ENCODE assay signal across 10 mouse cellular contexts in genomic region chr12:108529214-108529613, GRCm38 (mm10). TPM values are rescaled to one million over a fixed set of nuclear protein-coding genes. Genes with fewer than 3 reads are reported as not detected.
DNase-seq lines count a peak whose midpoint lies in the region; ATAC-seq lines count a peak whose summit lies in the region.
"Had no signal": no experiment of that assay in that cellular context is flagged by ENCODE, and none has a peak within 500 bp of the region (broad histone marks: within the 10 kb centered on the region; RNA-seq: fewer than 3 reads in every experiment).

No protein-coding gene starts in this region.

- H3K27ac ChIP-seq in intestine, embryonic 14.5 days (ENCODE audit: low read depth): no peak overlapping the region
- no peak overlapping the region for H3K27ac ChIP-seq in intestine, embryonic 16.5 days (ENCODE audit: low read length)
- no peak overlapping the region for H3K27ac ChIP-seq in hindbrain, embryonic 12.5 days
- no peak overlapping the region for H3K27ac ChIP-seq in limb, embryonic 13.5 days
- H3K27ac ChIP-seq: embryonic facial prominence, embryonic 15.5 days; lung, embryonic 15.5 days had no signal

- no peaks in the 10 kb centered on the region for H3K9me3 ChIP-seq in intestine, embryonic 14.5 days (ENCODE audit: control insufficient read depth, low read length)
- no peaks in the 10 kb centered on the region for H3K9me3 ChIP-seq in intestine, embryonic 16.5 days (ENCODE audit: control insufficient read depth, low read length)
- no peaks in the 10 kb centered on the region for H3K9me3 ChIP-seq in hindbrain, embryonic 12.5 days (replicated peaks)
- no peaks in the 10 kb centered on the region for H3K9me3 ChIP-seq in limb, embryonic 13.5 days
- H3K9me3 ChIP-seq: embryonic facial prominence, embryonic 15.5 days; lung, embryonic 15.5 days had no signal

- 52% methylated on average over 8 of the region's 8 CpGs for WGBS in intestine, embryonic 14.5 days
- 52% methylated on average over 8 of the region's 8 CpGs for WGBS in intestine, embryonic 16.5 days
- WGBS in hindbrain, embryonic 12.5 days: 50% methylated on average over 8 of the region's 8 CpGs
- WGBS in limb, embryonic 13.5 days: 44% methylated on average over 8 of the region's 8 CpGs

- no peak overlapping the region for H3K9ac ChIP-seq in intestine, embryonic 14.5 days (ENCODE audit: low read length)
- H3K9ac ChIP-seq in intestine, embryonic 16.5 days (ENCODE audit: low read depth, low read length): no peak overlapping the region
- H3K9ac ChIP-seq in hindbrain, embryonic 12.5 days: no peak overlapping the region
- H3K9ac ChIP-seq in limb, embryonic 13.5 days: no peak overlapping the region
- H3K9ac ChIP-seq: embryonic facial prominence, embryonic 15.5 days; lung, embryonic 15.5 days had no signal

- H3K4me1 ChIP-seq in intestine, embryonic 14.5 days (replicated peaks; ENCODE audit: control insufficient read depth, insufficient read depth, low read length): no peaks in the 10 kb centered on the region; the same call in 1 of the 2 replicates
- H3K4me1 ChIP-seq in intestine, embryonic 16.5 days (ENCODE audit: control insufficient read depth, insufficient read depth, low read length): no peaks in the 10 kb centered on the region
- H3K4me1 ChIP-seq in hindbrain, embryonic 12.5 days: no peaks in the 10 kb centered on the region
- H3K4me1 ChIP-seq in limb, embryonic 13.5 days: no peaks in the 10 kb centered on the region

- H3K27me3 ChIP-seq in intestine, embryonic 14.5 days (replicated peaks; ENCODE audit: control insufficient read depth, insufficient read depth, low read length): no peaks in the 10 kb centered on the region
- H3K27me3 ChIP-seq in intestine, embryonic 16.5 days (replicated peaks; ENCODE audit: control insufficient read depth, insufficient read depth, low read length): no peaks in the 10 kb centered on the region
- H3K27me3 ChIP-seq in hindbrain, embryonic 12.5 days: no peaks in the 10 kb centered on the region
- H3K27me3 ChIP-seq in limb, embryonic 13.5 days: no peaks in the 10 kb centered on the region
- H3K27me3 ChIP-seq: embryonic facial prominence, embryonic 15.5 days; lung, embryonic 15.5 days had no signal

- DNase-seq in intestine, embryonic 14.5 days (ENCODE audit: low spot score): peak; percentile 82
- peak; percentile 84 for DNase-seq in ES-CJ7 (ENCODE audit: low read depth, low spot score)
- peak; percentile 74 to 78 for DNase-seq in cerebellum, postnatal 10 days
- peak; percentile 75 for DNase-seq in retina, embryonic 14.5 days (ENCODE audit: low spot score)
- DNase-seq in ovary, adult 18-20 months (ENCODE audit: low spot score): no peak

- no peak overlapping the region for H3K4me2 ChIP-seq in intestine, embryonic 14.5 days (ENCODE audit: low read length)
- no peak overlapping the region for H3K4me2 ChIP-seq in intestine, embryonic 16.5 days (ENCODE audit: low read depth, low read length)
- H3K4me2 ChIP-seq in hindbrain, embryonic 12.5 days (replicated peaks): no peak overlapping the region
- H3K4me2 ChIP-seq in limb, embryonic 13.5 days (replicated peaks): no peak overlapping the region
- H3K4me2 ChIP-seq: embryonic facial prominence, embryonic 15.5 days; lung, embryonic 15.5 days had no signal

- peaks cover 36% of the 10 kb centered on the region for H3K36me3 ChIP-seq in intestine, embryonic 14.5 days (ENCODE audit: control insufficient read depth, insufficient read depth, low read length)
- no peaks in the 10 kb centered on the region for H3K36me3 ChIP-seq in intestine, embryonic 16.5 days (ENCODE audit: control insufficient read depth, insufficient read depth, low read length)
- H3K36me3 ChIP-seq in hindbrain, embryonic 12.5 days: peaks cover 32% of the 10 kb centered on the region
- peaks cover 32% of the 10 kb centered on the region for H3K36me3 ChIP-seq in limb, embryonic 13.5 days

- no peak for ATAC-seq in intestine, embryonic 14.5 days (replicated peaks; ENCODE audit: low FRiP score, low TSS enrichment, low read depth)
- no peak for ATAC-seq in intestine, embryonic 16.5 days
- peak; percentile 52; the same call in 1 of the 2 replicates for ATAC-seq in hindbrain, embryonic 12.5 days (ENCODE audit: low FRiP score)
- peak; percentile 57; the same call in 1 of the 2 replicates for ATAC-seq in limb, embryonic 13.5 days (ENCODE audit: low FRiP score, low read depth)

- H3K4me3 ChIP-seq in intestine, embryonic 14.5 days (ENCODE audit: low read depth, low read length): no peak overlapping the region
- no peak overlapping the region for H3K4me3 ChIP-seq in intestine, embryonic 16.5 days (ENCODE audit: low read length)
- no peak overlapping the region for H3K4me3 ChIP-seq in hindbrain, embryonic 12.5 days
- no peak overlapping the region for H3K4me3 ChIP-seq in limb, embryonic 13.5 days
- H3K4me3 ChIP-seq: embryonic facial prominence, embryonic 15.5 days; lung, embryonic 15.5 days had no signal

RNA-seq across cellular contexts. Expression of gene Evl, which starts 25.3 kb away (rescaled TPM):
- polyA plus RNA-seq in intestine, embryonic 14.5 days (2014; fragmentation: Nextera tagmentation; extraction: Ambion mirVana): 61.0 and 64.7 TPM in 2 replicates
- polyA plus RNA-seq in intestine, embryonic 16.5 days (2015; fragmentation: Nextera tagmentation; extraction: Ambion mirVana): 21.5 and 23.7 TPM in 2 replicates
- 134 and 147 TPM in 2 replicates for polyA plus RNA-seq in hindbrain, embryonic 12.5 days (2016; fragmentation: Nextera tagmentation; extraction: Ambion mirVana)
- 65.6 and 69.9 TPM in 2 replicates for polyA plus RNA-seq in limb, embryonic 13.5 days (2015; fragmentation: Nextera tagmentation; extraction: Ambion mirVana)

Comparison
In these comparisons a context has a peak if more than half of its experiments do, and no peak if none do; other contexts are left out.
1. ATAC-seq: peak in hindbrain, embryonic 12.5 days (single experiment) and limb, embryonic 13.5 days (single experiment); none in intestine, embryonic 14.5 days (single experiment) and intestine, embryonic 16.5 days (single experiment).